Mouse (Mus musculus): ENCODE measurements around the gene Tbc1d1.

DNA sequence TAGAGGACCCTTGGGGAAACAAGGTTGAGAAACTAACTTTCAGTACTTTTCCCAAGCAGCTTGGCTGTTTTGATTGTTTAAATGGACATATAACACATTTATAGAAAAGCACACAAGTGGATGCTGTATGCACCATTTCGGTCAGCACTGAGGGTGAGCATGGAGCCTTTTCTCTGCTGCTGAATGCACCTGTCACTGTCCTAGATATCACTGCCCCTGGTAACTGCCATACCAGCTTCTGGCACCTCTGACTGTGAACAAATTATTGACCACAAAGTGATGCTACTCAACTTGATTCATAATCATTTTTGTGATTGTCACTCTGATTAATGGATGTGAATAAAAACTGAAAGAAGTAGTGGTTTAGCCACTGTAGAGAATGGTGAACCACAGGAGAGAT lies 117.4 kb downstream of the Tbc1d1 start:
- TF ChIP-seq CTCF (IDR thresholded peaks at IDR 0.05; ENCODE audit: low read depth) (no peak), EP300 (IDR thresholded peaks at IDR 0.05; ENCODE audit: low read depth) (no peak)
